Mouse (Mus musculus) limb, embryonic 11.5 days (tissue): ENCODE data around the gene Crtap. TPM values are rescaled to one million over a fixed set of nuclear protein-coding genes. Genes with fewer than 3 reads are reported as not detected.
A peak's percentile ranks its signal among the peaks of the same experiment; 100 is the strongest.

ENCODE experiments used
- ATAC-seq: fragments of 200-750 bp; cut with Nextera tagmentation; 2 replicates; pipeline ENCODE4 v1.8.0; 2017; ENCODE audit warnings: low read depth; ENCODE audit not compliant: insufficient number of reproducible peaks, low FRiP score, low TSS enrichment
- DNase-seq: peaks from one replicate; pipeline ENCODE4 v3.0.0-alpha.2; 2015; ENCODE audit warnings: low spot score
- H3K27ac ChIP-seq: fragments of 300-500 bp; sonication (generic); replicated peaks from 2 replicates; pipeline ENCODE4 v1.5.1; 2014; ENCODE audit warnings: low read depth, mild to moderate bottlenecking, low read length
- H3K27me3 ChIP-seq: fragments of 300-500 bp; sonication (generic); 2 replicates; pipeline ENCODE4 v1.6.1; 2014; ENCODE audit warnings: mild to moderate bottlenecking, low read length, mixed read lengths; ENCODE audit not compliant: control insufficient read depth, insufficient read depth
- H3K36me3 ChIP-seq: fragments of 300-500 bp; sonication (generic); 2 replicates; pipeline ENCODE4 v1.6.1; 2014; ENCODE audit warnings: mild to moderate bottlenecking, low read length, moderate library complexity, mixed read lengths; ENCODE audit not compliant: control insufficient read depth, insufficient read depth
- H3K4me1 ChIP-seq: fragments of 300-500 bp; sonication (generic); 2 replicates; pipeline ENCODE4 v1.6.1; 2014; ENCODE audit warnings: low read length, mixed read lengths; ENCODE audit not compliant: control insufficient read depth, insufficient read depth
- H3K4me2 ChIP-seq: fragments of 300-500 bp; sonication (generic); 2 replicates; pipeline ENCODE4 v1.6.1; 2014; ENCODE audit warnings: low read depth, mild to moderate bottlenecking, moderate library complexity; ENCODE audit not compliant: severe bottlenecking
- H3K4me3 ChIP-seq: fragments of 300-500 bp; sonication (generic); 2 replicates; pipeline ENCODE4 v1.5.1; 2014; ENCODE audit warnings: low read depth, low read length
- H3K9ac ChIP-seq: fragments of 300-500 bp; sonication (generic); 2 replicates; pipeline ENCODE4 v1.6.1; 2014; ENCODE audit warnings: mild to moderate bottlenecking, low read length
- H3K9me3 ChIP-seq: fragments of 300-500 bp; sonication (generic); 2 replicates; pipeline ENCODE4 v1.6.1; 2016; ENCODE audit warnings: low read length; ENCODE audit not compliant: control insufficient read depth
- WGBS: fragments of 180-500 bp; shearing (Covaris S2); extraction: QIAGEN DNeasy Blood & Tissue Kit; methylation state at CpG from one replicate; pipeline ENCODE4 v1.1.7; 2014; 5-methylcytosine and 5-hydroxymethylcytosine counted together
- polyA plus RNA-seq: library from polyadenylated mRNA; unstranded; fragments of >200 nt; fragmentation: Nextera tagmentation; extraction: Ambion mirVana; gene quantifications from 2 replicates; pipeline ENCODE4 v1.2.1, GENCODE M21; 2014

Crtap gene
- polyA plus RNA-seq: 57.6 and 66.7 TPM in 2 replicates

DNA sequence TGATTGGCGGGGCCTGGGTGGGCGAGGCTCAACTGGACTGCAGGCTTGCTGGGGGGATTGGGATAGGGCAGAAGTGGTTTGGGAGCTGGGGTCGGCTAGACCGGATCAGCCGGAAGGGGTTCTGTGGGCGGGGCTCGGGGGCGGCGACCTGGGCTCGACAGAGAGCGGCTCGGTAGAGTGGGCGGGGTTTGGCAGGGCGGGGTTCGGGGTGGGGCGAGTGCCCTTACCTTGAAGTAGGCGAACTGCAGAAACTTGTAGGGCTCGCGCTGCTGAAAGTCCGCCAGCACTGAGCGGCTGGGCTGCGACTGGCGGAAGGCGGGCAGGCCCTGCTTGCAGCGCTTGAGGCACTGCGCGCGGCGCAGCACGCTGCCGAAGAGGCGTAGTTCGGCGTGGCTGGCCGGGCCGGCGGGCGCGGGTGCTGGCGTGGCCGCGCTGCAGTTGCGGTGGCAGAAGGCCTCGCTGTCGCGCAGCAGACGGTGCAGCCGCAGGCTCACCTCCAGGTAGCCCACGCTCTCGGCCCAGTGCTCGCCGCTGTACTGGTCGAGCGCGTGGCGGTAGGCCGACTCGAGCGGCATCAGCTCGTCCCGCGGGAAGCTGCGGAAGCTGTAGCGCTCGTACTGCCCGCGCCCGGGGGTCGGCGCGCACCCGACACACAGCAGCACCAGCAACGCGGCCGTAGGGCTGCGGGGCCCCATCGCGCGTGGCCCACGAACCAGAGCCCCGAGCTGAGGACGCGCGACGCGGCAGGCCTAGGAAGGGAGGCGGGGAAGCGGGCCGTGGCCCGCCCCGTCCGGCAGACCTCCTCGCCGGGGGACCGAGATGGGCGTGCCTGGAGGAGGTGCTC lies at the start of gene Crtap:
TSS of gene Crtap (minus strand) at position 771 of the 844 bp plus-strand sequence.
- H3K4me1 ChIP-seq: no peaks in the 10 kb centered on the region
- H3K9ac ChIP-seq: peak within 1 kb of the TSS; percentile 83
- under 1% methylated on average over 81 of the region's 96 CpGs for WGBS
- H3K27me3 ChIP-seq: no peaks in the 10 kb centered on the region
- peak; percentile 86 for ATAC-seq
- no peaks in the 10 kb centered on the region for H3K9me3 ChIP-seq
- peak within 1 kb of the TSS; percentile 81 for H3K27ac ChIP-seq
- DNase-seq: peak; percentile 85
- H3K4me2 ChIP-seq: peak within 1 kb of the TSS; percentile 84
- no peaks in the 10 kb centered on the region for H3K36me3 ChIP-seq
- H3K4me3 ChIP-seq: peak within 1 kb of the TSS; percentile 69

DNA sequence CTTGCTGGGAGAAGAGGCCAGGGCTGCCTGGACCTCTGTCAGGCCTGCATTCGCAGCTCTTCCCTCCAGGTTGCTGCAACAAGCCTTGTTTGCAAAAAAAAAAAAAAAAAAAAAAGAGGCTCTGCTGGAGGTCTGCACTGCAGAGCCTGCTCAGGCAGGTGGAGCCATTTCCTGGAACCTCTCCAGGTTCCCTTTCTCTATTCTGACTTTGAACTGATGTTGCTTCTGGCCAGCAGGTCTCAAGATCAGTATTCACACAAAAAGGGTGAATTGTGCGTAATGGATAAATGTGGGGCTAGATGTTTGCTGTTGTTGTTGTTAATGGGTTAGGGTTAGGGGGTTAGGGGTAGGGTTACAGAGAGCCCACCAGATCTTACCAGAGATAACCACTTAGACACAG lies 45.2 kb upstream of the Crtap start:
- ATAC-seq (no peak), DNase-seq (no peak)
- Histone ChIP-seq H3K4me3 (no peak overlapping the region), H3K9ac (no peak overlapping the region), H3K27me3 (no peaks in the 10 kb centered on the region), H3K27ac (no peak overlapping the region), H3K4me1 (no peaks in the 10 kb centered on the region), H3K9me3 (no peaks in the 10 kb centered on the region), H3K36me3 (0 out of 2 replicates have a peak, but pooled peaks cover 2% of the 10 kb centered on the region), H3K4me2 (no peak overlapping the region)
- WGBS: 79% methylated on average over 2 of the region's 2 CpGs

DNA sequence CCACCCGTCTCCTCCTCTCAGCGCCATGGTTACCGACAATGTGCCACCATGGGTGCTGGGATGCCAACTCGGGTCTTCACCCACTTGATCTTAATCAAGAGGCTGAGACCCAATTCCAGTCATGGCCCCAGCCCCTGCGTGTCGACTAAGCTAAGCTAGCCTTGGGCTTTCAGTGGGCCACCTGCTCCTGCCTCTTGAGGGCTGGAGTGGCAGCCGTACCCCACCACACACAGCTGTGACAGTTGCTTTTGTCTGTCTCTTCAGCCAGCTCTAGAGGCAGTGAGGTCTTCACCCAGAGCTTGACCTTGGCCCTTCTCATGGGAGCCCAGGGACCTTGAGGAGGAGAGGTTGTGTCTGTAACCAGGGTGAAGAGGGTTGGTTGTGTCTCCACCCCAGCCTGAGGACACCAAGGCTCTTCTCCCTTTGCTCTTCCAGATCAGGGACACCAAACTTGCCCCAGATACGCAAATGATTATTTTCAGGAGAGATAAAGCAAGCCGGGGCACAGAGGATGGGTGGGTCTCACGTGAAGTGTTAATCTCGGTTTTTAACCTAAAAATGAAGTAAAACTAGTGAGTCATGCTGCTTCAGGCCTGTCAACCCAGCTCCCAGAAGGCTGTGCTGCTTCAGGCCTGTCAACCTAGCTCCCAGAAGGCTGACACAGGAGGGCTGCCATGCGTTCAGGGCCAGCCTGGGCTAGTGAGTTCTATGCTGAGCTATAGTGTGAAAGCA lies 37.8 kb upstream of the Crtap start:
- ATAC-seq: no peak
- no peaks in the 10 kb centered on the region; the same call in 1 of the 2 replicates for H3K9me3 ChIP-seq

DNA sequence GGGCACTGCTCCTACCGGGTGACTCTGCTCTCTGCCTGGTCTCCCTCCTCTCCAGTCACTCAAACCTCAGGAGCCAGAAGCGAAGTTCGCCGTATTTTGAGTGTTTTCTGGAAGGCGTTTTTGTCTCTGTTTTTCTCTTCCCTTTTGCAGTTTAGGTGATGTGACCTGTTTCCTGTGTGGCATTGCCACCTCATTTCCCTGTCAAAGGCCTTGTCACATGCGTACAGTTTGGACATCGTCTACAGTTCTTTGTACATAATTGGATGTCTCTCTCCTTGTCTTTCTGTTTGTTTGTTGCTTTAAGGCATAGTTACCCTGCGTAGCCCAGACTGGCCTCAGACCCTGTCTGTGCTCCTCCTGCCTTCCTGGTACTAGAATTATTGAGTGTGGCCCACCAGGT lies 37.0 kb upstream of the Crtap start:
- Histone ChIP-seq H3K4me1 (no peaks in the 10 kb centered on the region), H3K36me3 (peaks cover 4% of the 10 kb centered on the region; the same call in 1 of the 2 replicates), H3K4me2 (no peak overlapping the region), H3K27ac (no peak overlapping the region), H3K9me3 (no peaks in the 10 kb centered on the region; the same call in 1 of the 2 replicates), H3K9ac (no peak overlapping the region), H3K27me3 (no peaks in the 10 kb centered on the region), H3K4me3 (no peak overlapping the region)
- DNase-seq: no peak
- WGBS: 92% methylated on average over 8 of the region's 8 CpGs
- no peak for ATAC-seq

More for the DNA sequence above, 37.8 kb upstream of the Crtap start:
- Histone ChIP-seq H3K36me3 (peaks cover 4% of the 10 kb centered on the region; the same call in 1 of the 2 replicates), H3K4me2 (no peak overlapping the region), H3K27me3 (no peaks in the 10 kb centered on the region), H3K4me3 (no peak overlapping the region), H3K27ac (no peak overlapping the region), H3K4me1 (no peaks in the 10 kb centered on the region), H3K9ac (no peak overlapping the region)
- DNase-seq: no peak
- 93% methylated on average over 12 of the region's 12 CpGs for WGBS

DNA sequence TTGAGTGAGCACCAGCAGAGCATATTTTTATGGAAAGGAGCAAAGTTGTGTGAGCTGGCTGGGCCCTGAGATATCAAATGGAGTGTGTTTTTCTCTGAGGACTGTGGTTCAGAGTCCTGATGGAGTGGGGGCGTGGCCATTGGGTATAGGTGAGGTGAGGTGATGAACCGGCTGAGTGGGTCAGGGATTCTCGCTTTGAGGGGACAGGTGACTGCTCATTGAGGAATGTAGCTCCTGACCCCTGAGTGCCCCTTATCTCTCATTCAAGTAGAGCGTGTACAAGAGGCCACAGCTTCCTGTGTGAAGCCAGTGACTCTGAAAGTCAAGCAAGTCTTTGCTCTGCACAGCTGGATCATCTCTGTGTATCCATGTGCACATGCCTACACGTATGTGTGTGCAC lies 35.7 kb upstream of the Crtap start:
- 92% methylated on average over 5 of the region's 5 CpGs for WGBS
- no peak for ATAC-seq
- Histone ChIP-seq H3K9me3 (no peaks in the 10 kb centered on the region; the same call in 1 of the 2 replicates), H3K27ac (no peak overlapping the region), H3K4me3 (no peak overlapping the region), H3K36me3 (peaks cover 4% of the 10 kb centered on the region; the same call in 1 of the 2 replicates), H3K4me2 (no peak overlapping the region), H3K27me3 (no peaks in the 10 kb centered on the region), H3K4me1 (no peaks in the 10 kb centered on the region), H3K9ac (no peak overlapping the region)
- no peak for DNase-seq

DNA sequence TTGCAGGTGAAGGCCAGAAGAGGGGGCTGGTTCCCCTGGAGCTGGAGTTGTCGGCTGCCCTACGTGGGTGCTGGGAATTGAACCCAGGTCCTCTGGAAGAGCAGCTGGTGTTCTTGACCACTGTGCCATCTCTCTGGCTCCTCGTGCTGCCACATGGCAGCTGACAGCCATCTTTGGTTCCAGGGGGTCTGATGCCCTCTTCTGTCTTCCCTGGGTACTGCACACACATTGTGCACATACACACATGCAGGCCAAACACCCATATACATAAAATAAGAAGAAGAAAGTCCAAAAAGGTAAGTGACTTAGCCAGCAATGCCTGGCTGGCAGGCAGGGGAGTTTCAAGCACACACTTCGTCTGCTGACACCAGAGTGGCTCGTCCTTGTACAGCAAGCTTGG lies 35.1 kb upstream of the Crtap start:
- ATAC-seq (no peak), DNase-seq (no peak)
- no peak overlapping the region for H3K27ac ChIP-seq
- no peak overlapping the region for H3K4me2 ChIP-seq
- peaks cover 4% of the 10 kb centered on the region; the same call in 1 of the 2 replicates for H3K36me3 ChIP-seq
- no peak overlapping the region for H3K4me3 ChIP-seq
- no peaks in the 10 kb centered on the region; the same call in 1 of the 2 replicates for H3K9me3 ChIP-seq
- no peaks in the 10 kb centered on the region for H3K27me3 ChIP-seq
- 92% methylated on average over 5 of the region's 5 CpGs for WGBS
- no peak overlapping the region for H3K9ac ChIP-seq
- H3K4me1 ChIP-seq: no peaks in the 10 kb centered on the region

DNA sequence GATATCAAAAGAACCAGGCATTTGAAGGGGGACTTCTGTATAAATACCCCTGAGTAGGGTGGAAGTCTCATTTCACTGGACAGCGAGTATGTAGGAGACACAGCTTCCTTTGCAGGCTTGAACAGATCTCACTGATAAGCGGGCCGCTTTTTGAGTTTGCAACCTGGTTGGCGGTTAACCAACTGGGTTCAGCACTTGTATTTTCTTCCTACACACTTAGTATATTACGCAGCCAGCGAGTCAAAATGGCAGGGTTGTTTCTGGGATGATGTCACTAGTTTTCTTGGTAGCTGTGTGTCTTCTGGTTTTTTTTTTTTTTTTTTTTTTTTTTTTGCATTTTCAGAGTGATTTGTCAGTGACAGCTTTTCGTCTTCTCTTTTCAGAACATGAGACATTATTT lies 31.3 kb upstream of the Crtap start:
- Histone ChIP-seq H3K4me3 (no peak overlapping the region), H3K9me3 (no peaks in the 10 kb centered on the region; the same call in 1 of the 2 replicates), H3K27ac (no peak overlapping the region), H3K4me2 (no peak overlapping the region), H3K36me3 (peaks cover 4% of the 10 kb centered on the region; the same call in 1 of the 2 replicates), H3K4me1 (no peaks in the 10 kb centered on the region), H3K27me3 (no peaks in the 10 kb centered on the region), H3K9ac (no peak overlapping the region)
- WGBS: 93% methylated on average over 7 of the region's 7 CpGs
- no peak for DNase-seq
- ATAC-seq: no peak

DNA sequence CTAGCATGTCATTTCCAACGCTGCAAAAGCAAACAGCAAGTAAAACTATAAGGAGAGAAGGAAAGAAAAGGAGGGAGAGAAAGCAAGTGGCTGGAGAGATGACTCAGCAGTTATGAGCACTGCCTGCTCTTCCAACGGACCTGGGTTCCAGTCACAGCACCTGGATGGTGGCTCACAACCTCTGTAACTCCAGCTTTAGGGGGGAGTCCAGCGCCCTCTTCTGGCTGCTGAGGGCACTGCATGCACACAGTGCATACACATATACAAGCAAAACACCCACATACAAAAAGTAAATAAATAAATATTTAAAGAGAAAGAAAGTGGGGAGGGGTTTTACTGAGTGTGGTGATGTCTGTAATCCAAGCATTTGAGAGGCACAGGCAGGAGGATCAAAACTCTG lies 30.6 kb upstream of the Crtap start:
- 64% methylated on average over 3 of the region's 3 CpGs for WGBS
- DNase-seq (no peak), ATAC-seq (no peak)
- Histone ChIP-seq H3K36me3 (peaks cover 4% of the 10 kb centered on the region; the same call in 1 of the 2 replicates), H3K27me3 (no peaks in the 10 kb centered on the region), H3K9me3 (no peaks in the 10 kb centered on the region; the same call in 1 of the 2 replicates), H3K4me2 (no peak overlapping the region), H3K9ac (no peak overlapping the region), H3K4me1 (no peaks in the 10 kb centered on the region), H3K4me3 (no peak overlapping the region), H3K27ac (no peak overlapping the region)
